In genomic region chr1:89467321-89468069, GRCm38 (mm10) we compare ENCODE assay signal across 8 mouse cellular contexts. TPM values are rescaled to one million over a fixed set of nuclear protein-coding genes. Genes with fewer than 3 reads are reported as not detected.
A peak's percentile ranks its signal among the peaks of the same experiment; 100 is the strongest.
DNase-seq lines count a peak whose midpoint lies in the region; ATAC-seq lines count a peak whose summit lies in the region.

No protein-coding gene starts in this region.

- no peak overlapping the region for H3K9ac ChIP-seq in heart, embryonic 12.5 days
- no peak overlapping the region for H3K9ac ChIP-seq in limb, embryonic 11.5 days (ENCODE audit: low read length)
- no peak overlapping the region for H3K9ac ChIP-seq in midbrain, embryonic 11.5 days (ENCODE audit: low read length)

- peak overlapping the region; percentile 2; the same call in 1 of the 2 replicates for H3K4me2 ChIP-seq in heart, embryonic 12.5 days
- H3K4me2 ChIP-seq in limb, embryonic 11.5 days (ENCODE audit: low read depth, severe bottlenecking): no peak overlapping the region
- H3K4me2 ChIP-seq in midbrain, embryonic 11.5 days: no peak overlapping the region

- no peaks in the 10 kb centered on the region for H3K27me3 ChIP-seq in heart, embryonic 12.5 days (replicated peaks)
- H3K27me3 ChIP-seq in limb, embryonic 11.5 days (ENCODE audit: control insufficient read depth, insufficient read depth, low read length): no peaks in the 10 kb centered on the region
- no peaks in the 10 kb centered on the region for H3K27me3 ChIP-seq in midbrain, embryonic 11.5 days (ENCODE audit: control insufficient read depth, insufficient read depth, low read length)

- no peak overlapping the region for H3K4me3 ChIP-seq in heart, embryonic 12.5 days
- H3K4me3 ChIP-seq in limb, embryonic 11.5 days (ENCODE audit: low read depth, low read length): no peak overlapping the region
- H3K4me3 ChIP-seq in midbrain, embryonic 11.5 days (ENCODE audit: low read depth, low read length): no peak overlapping the region

- H3K9me3 ChIP-seq in heart, embryonic 12.5 days (replicated peaks): no peaks in the 10 kb centered on the region
- no peaks in the 10 kb centered on the region; the same call in 1 of the 2 replicates for H3K9me3 ChIP-seq in limb, embryonic 11.5 days (ENCODE audit: control insufficient read depth, low read length)
- no peaks in the 10 kb centered on the region for H3K9me3 ChIP-seq in midbrain, embryonic 11.5 days (ENCODE audit: control insufficient read depth, low read length)

- peak; percentile 79 for ATAC-seq in heart, embryonic 12.5 days (ENCODE audit: insufficient number of reproducible peaks, low FRiP score)
- ATAC-seq in limb, embryonic 11.5 days (ENCODE audit: insufficient number of reproducible peaks, low FRiP score, low TSS enrichment, low read depth): peak; percentile 15; the same call in 1 of the 2 replicates
- peak; percentile 67 for ATAC-seq in midbrain, embryonic 11.5 days (ENCODE audit: low FRiP score)

- WGBS in heart, embryonic 12.5 days: 25% methylated on average over 6 of the region's 6 CpGs
- WGBS in limb, embryonic 11.5 days: 30% methylated on average over 6 of the region's 6 CpGs
- 22% methylated on average over 6 of the region's 6 CpGs for whole genome bisulfite sequencing in midbrain, embryonic 11.5 days

- H3K27ac ChIP-seq in heart, embryonic 12.5 days (ENCODE audit: poor library complexity, severe bottlenecking): peak overlapping the region; percentile 71
- no peak overlapping the region for H3K27ac ChIP-seq in limb, embryonic 11.5 days (replicated peaks; ENCODE audit: low read depth, low read length)
- H3K27ac ChIP-seq in midbrain, embryonic 11.5 days (ENCODE audit: low read depth, low read length): no peak overlapping the region

- no peaks in the 10 kb centered on the region for H3K36me3 ChIP-seq in heart, embryonic 12.5 days
- H3K36me3 ChIP-seq in limb, embryonic 11.5 days (ENCODE audit: control insufficient read depth, insufficient read depth, low read length): no peaks in the 10 kb centered on the region
- no peaks in the 10 kb centered on the region for H3K36me3 ChIP-seq in midbrain, embryonic 11.5 days (ENCODE audit: control insufficient read depth, insufficient read depth, low read length)

- peaks cover 82% of the 10 kb centered on the region for H3K4me1 ChIP-seq in heart, embryonic 12.5 days (replicated peaks)
- H3K4me1 ChIP-seq in limb, embryonic 11.5 days (ENCODE audit: control insufficient read depth, insufficient read depth, low read length): peaks cover 36% of the 10 kb centered on the region
- H3K4me1 ChIP-seq in midbrain, embryonic 11.5 days (ENCODE audit: control insufficient read depth, insufficient read depth, low read length): peaks cover 52% of the 10 kb centered on the region

- peak; percentile 71 for DNase-seq in ovary, postnatal 36 days (ENCODE audit: low spot score)
- DNase-seq in ovary, postnatal 10 days (ENCODE audit: low spot score): no peak
- no peak for DNase-seq in limb, embryonic 11.5 days (ENCODE audit: low spot score)
- DNase-seq in midbrain, embryonic 11.5 days (ENCODE audit: low spot score, missing footprints): no peak
- no peak for DNase-seq in thymus, adult 18-20 months
- no peak for DNase-seq in left cerebral cortex, adult 11 months (ENCODE audit: low spot score)
- no peak for DNase-seq in Muller cell, postnatal 12 days (ENCODE audit: inconsistent ontology term)

RNA-seq across cellular contexts. Expression of gene Agap1, which starts 12.9 kb away (rescaled TPM):
- polyA plus RNA-seq in heart, embryonic 12.5 days (2016; fragmentation: Nextera tagmentation; extraction: Ambion mirVana): 16.3 and 16.6 TPM in 2 replicates
- polyA plus RNA-seq in limb, embryonic 11.5 days (2014; fragmentation: Nextera tagmentation; extraction: Ambion mirVana): 14.0 and 17.3 TPM in 2 replicates
- 28.6 and 33.6 TPM in 2 replicates for polyA plus RNA-seq in midbrain, embryonic 11.5 days (2014; fragmentation: Nextera tagmentation; extraction: Ambion mirVana)

Comparison
In these comparisons a context has a peak if more than half of its experiments do, and no peak if none do; other contexts are left out.
1. ATAC-seq: peak in every context shown above with its lines; median percentile 79 in heart, embryonic 12.5 days; 67 in midbrain, embryonic 11.5 days; 15 in limb, embryonic 11.5 days.